Mouse (Mus musculus): ENCODE measurements around the gene Elf3. TPM values are rescaled to one million over a fixed set of nuclear protein-coding genes. Genes with fewer than 3 reads are reported as not detected.
"Not testable (repeated sequence)": the region's sequence is repeated elsewhere in the genome, so short reads cannot be mapped to it uniquely, and the experiment has no call there.

The Elf3 gene
- polyA plus RNA-seq, 1 experiment from 2014 or later, result 1.0 TPM

- Histone ChIP-seq H3K4me1 (replicated peaks) (peaks cover 24% of the 10 kb centered on the region), H3K4me2 (peak overlapping the region; percentile 25; the same call in 1 of the 2 replicates), H3K9me3 (replicated peaks) (no peaks in the 10 kb centered on the region), H3K4me3 (replicated peaks) (no peak overlapping the region), H3K9ac (no peak overlapping the region), H3K27ac (replicated peaks) (no peak overlapping the region), H3K36me3 (replicated peaks) (no peaks in the 10 kb centered on the region), H3K27me3 (no peaks in the 10 kb centered on the region; the same call in 1 of the 2 replicates)
- WGBS (ENCODE audit: insufficient replicate concordance), result 61% methylated on average over 12 of the region's 12 CpGs
- ATAC-seq (ENCODE audit: insufficient read depth), result peak; percentile 40
These were observed 21.1 kb downstream of the Elf3 start for GRCm38 (mm10) chr1:135237131-135237851.

DNA sequence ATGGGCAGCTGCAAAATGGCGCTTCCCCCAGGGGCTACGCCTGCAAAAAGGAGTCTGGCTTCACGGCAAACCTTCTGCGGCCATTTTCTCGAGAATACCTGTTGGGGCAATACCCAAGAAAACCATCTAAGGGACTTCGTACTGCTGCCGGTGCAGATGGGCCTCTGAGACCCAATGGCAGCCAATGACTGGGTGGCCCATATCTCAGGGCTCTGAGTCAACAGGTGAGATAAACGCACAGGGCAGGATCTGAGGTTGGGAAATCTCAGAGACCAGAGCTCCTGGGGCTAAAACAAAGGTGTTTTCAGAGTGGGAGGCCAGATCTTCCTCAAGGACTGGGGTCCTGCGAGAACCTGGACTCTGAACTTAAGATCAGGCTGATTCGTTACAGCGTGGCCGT, 23.6 kb downstream of the Elf3 start:
- no peak for ATAC-seq (ENCODE audit: insufficient read depth)
- WGBS (ENCODE audit: insufficient replicate concordance), result 71% methylated on average over 12 of the region's 12 CpGs

GRCm38 (mm10) chr1:135233961-135234360, 24.4 kb downstream of the Elf3 start:
- Histone ChIP-seq H3K9me3 (replicated peaks) (no peaks in the 10 kb centered on the region), H3K36me3 (replicated peaks) (no peaks in the 10 kb centered on the region), H3K4me2 (no peak overlapping the region), H3K9ac (no peak overlapping the region), H3K4me3 (replicated peaks) (no peak overlapping the region), H3K4me1 (replicated peaks) (peaks cover 4% of the 10 kb centered on the region; the same call in 1 of the 2 replicates), H3K27ac (replicated peaks) (no peak overlapping the region), H3K27me3 (no peaks in the 10 kb centered on the region; the same call in 1 of the 2 replicates)
- WGBS (ENCODE audit: insufficient replicate concordance), result 67% methylated on average over 6 of the region's 6 CpGs
- no peak for ATAC-seq (ENCODE audit: insufficient read depth)

More for the DNA sequence above, 23.6 kb downstream of the Elf3 start:
- Histone ChIP-seq H3K36me3 (replicated peaks) (no peaks in the 10 kb centered on the region), H3K27me3 (no peaks in the 10 kb centered on the region; the same call in 1 of the 2 replicates), H3K4me3 (replicated peaks) (no peak overlapping the region), H3K9me3 (replicated peaks) (no peaks in the 10 kb centered on the region), H3K4me2 (no peak overlapping the region), H3K9ac (no peak overlapping the region), H3K27ac (replicated peaks) (no peak overlapping the region), H3K4me1 (replicated peaks) (peaks cover 6% of the 10 kb centered on the region; the same call in 1 of the 2 replicates)

- H3K4me2 ChIP-seq; H3K27me3 ChIP-seq; H3K27ac ChIP-seq (replicated peaks); H3K4me1 ChIP-seq (replicated peaks); H3K9me3 ChIP-seq (replicated peaks); H3K4me3 ChIP-seq (replicated peaks); H3K9ac ChIP-seq; ATAC-seq (ENCODE audit: insufficient read depth); H3K36me3 ChIP-seq (replicated peaks): not testable (repeated sequence)
- 74% methylated on average over 20 of the region's 20 CpGs for WGBS (ENCODE audit: insufficient replicate concordance)
These were observed 26.5 kb downstream of the Elf3 start for GRCm38 (mm10) chr1:135231878-135232277.

DNA sequence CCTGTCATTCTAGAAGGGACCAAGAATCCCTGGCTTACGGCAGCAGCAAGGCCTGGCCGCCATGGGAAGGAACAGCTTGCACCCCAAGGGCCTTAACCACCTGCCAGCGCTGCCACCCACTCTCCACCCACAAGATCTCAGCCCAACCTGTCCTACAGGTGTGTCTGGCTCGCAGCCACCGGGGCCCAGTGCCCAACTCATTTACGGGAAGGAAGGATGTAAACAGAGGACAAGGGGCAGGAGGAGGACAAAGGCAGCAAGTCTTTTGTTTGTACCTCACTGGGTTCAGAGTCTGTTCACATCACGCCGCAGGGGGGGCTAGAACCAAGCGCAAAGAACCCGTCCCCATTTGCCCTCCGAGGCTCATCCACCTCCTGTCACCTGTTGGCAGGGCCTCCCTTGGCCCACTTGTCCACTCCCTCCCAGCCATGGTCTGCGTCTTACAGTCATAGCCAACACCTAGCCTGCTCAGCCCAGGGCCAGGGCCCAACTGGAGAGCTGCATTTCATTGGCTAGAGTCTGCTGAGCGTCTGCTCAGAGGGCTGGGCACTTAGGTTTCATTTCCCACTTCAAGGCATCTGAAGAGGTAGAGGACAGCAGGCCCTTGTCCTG, 30.9 kb downstream of the Elf3 start:
- no peak for ATAC-seq (ENCODE audit: insufficient read depth)
- H3K27ac ChIP-seq (replicated peaks), result no peak overlapping the region

GRCm38 (mm10) chr1:135224981-135225604, 33.3 kb downstream of the Elf3 start:
- H3K9ac ChIP-seq, result no peak overlapping the region
- no peaks in the 10 kb centered on the region for H3K4me1 ChIP-seq (replicated peaks)
- H3K27me3 ChIP-seq, result 0 out of 2 replicates have a peak, but pooled peaks cover 10% of the 10 kb centered on the region
- no peak for ATAC-seq (ENCODE audit: insufficient read depth)
- H3K4me2 ChIP-seq, result no peak overlapping the region
- no peaks in the 10 kb centered on the region for H3K36me3 ChIP-seq (replicated peaks)
- no peaks in the 10 kb centered on the region for H3K9me3 ChIP-seq (replicated peaks)
- H3K4me3 ChIP-seq (replicated peaks), result no peak overlapping the region
- WGBS (ENCODE audit: insufficient replicate concordance), result 34% methylated on average over 6 of the region's 6 CpGs
- H3K27ac ChIP-seq (replicated peaks), result no peak overlapping the region

More for the DNA sequence above, 30.9 kb downstream of the Elf3 start:
- 72% methylated on average over 13 of the region's 13 CpGs for WGBS (ENCODE audit: insufficient replicate concordance)
- Histone ChIP-seq H3K9me3 (replicated peaks) (no peaks in the 10 kb centered on the region), H3K4me1 (replicated peaks) (no peaks in the 10 kb centered on the region), H3K36me3 (replicated peaks) (no peaks in the 10 kb centered on the region), H3K9ac (no peak overlapping the region), H3K4me3 (replicated peaks) (no peak overlapping the region), H3K27me3 (0 out of 2 replicates have a peak, but pooled peaks cover 10% of the 10 kb centered on the region), H3K4me2 (no peak overlapping the region)

- 25% methylated on average over 3 of the region's 3 CpGs for WGBS (ENCODE audit: insufficient replicate concordance)
- no peak for ATAC-seq (ENCODE audit: insufficient read depth)
These were observed 34.2 kb downstream of the Elf3 start for GRCm38 (mm10) chr1:135224147-135224546.

DNA sequence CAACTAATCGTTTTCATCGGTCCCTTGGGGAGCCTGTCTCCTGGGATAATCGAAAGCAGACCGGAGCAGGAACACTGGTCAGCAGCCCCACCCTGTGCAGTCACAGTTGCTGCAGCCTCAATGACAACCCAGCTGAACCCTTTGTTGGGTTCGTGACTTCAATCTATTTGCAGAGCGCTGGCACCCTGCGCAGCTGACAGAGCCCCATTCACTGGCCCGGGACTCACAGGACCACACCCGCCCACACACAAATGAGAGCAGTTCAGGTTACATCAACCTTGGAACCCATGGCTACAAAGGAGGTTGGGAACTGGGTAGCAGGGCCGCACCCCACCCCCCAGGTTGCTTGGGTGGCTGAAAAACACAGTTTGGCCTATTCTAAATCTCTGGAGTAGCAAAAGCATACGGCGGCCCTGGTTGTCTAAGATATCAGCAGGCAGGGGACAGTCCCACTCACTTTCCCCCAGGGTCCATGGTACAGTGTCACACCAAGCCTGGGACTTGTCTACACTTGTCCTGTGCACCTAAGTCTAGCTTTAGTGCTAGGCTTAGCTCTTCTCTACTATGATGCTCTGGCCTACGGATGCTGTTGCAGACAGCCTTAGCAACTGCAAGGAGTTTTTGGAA, 40.6 kb downstream of the Elf3 start:
- H3K27ac ChIP-seq (replicated peaks), result no peak overlapping the region
- no peaks in the 10 kb centered on the region for H3K36me3 ChIP-seq (replicated peaks)
- WGBS (ENCODE audit: insufficient replicate concordance), result 73% methylated on average over 13 of the region's 13 CpGs
- H3K4me2 ChIP-seq, result no peak overlapping the region
- no peaks in the 10 kb centered on the region for H3K4me1 ChIP-seq (replicated peaks)
- no peak overlapping the region for H3K9ac ChIP-seq
- H3K9me3 ChIP-seq (replicated peaks), result no peaks in the 10 kb centered on the region
- no peak overlapping the region for H3K4me3 ChIP-seq (replicated peaks)
- no peak for ATAC-seq (ENCODE audit: insufficient read depth)
- no peaks in the 10 kb centered on the region for H3K27me3 ChIP-seq

More at GRCm38 (mm10) chr1:135224147-135224546, 34.2 kb downstream of the Elf3 start:
- Histone ChIP-seq H3K27ac (replicated peaks) (no peak overlapping the region), H3K36me3 (replicated peaks) (no peaks in the 10 kb centered on the region), H3K4me3 (replicated peaks) (no peak overlapping the region), H3K4me1 (replicated peaks) (no peaks in the 10 kb centered on the region), H3K9ac (no peak overlapping the region), H3K4me2 (no peak overlapping the region), H3K9me3 (replicated peaks) (no peaks in the 10 kb centered on the region), H3K27me3 (0 out of 2 replicates have a peak, but pooled peaks cover 10% of the 10 kb centered on the region)

- WGBS (ENCODE audit: insufficient replicate concordance), result 60% methylated on average over 9 of the region's 9 CpGs
- no peak overlapping the region for H3K27ac ChIP-seq (replicated peaks)
- no peaks in the 10 kb centered on the region for H3K27me3 ChIP-seq
- H3K9ac ChIP-seq, result no peak overlapping the region
- no peaks in the 10 kb centered on the region for H3K36me3 ChIP-seq (replicated peaks)
- H3K9me3 ChIP-seq (replicated peaks), result no peaks in the 10 kb centered on the region
- H3K4me1 ChIP-seq (replicated peaks), result peaks cover 5% of the 10 kb centered on the region; the same call in 1 of the 2 replicates
- H3K4me2 ChIP-seq, result no peak overlapping the region
- H3K4me3 ChIP-seq (replicated peaks), result no peak overlapping the region
- ATAC-seq (ENCODE audit: insufficient read depth), result no peak
These were observed 44.4 kb downstream of the Elf3 start for GRCm38 (mm10) chr1:135213772-135214640.

- 48% methylated on average over 5 of the region's 5 CpGs for WGBS (ENCODE audit: insufficient replicate concordance)
- Histone ChIP-seq H3K4me2 (no peak overlapping the region), H3K9ac (no peak overlapping the region)
These were observed 47.9 kb downstream of the Elf3 start for GRCm38 (mm10) chr1:135210421-135210820.

More at GRCm38 (mm10) chr1:135210421-135210820, 47.9 kb downstream of the Elf3 start:
- Histone ChIP-seq H3K4me1 (replicated peaks) (peaks cover 17% of the 10 kb centered on the region), H3K9me3 (replicated peaks) (no peaks in the 10 kb centered on the region), H3K27me3 (no peaks in the 10 kb centered on the region), H3K36me3 (replicated peaks) (no peaks in the 10 kb centered on the region), H3K4me3 (replicated peaks) (no peak overlapping the region), H3K27ac (replicated peaks) (no peak overlapping the region)
- no peak for ATAC-seq (ENCODE audit: insufficient read depth)
